Mouse (Mus musculus) kidney, adult 2 months (tissue): ENCODE results near the gene Zfp97. TPM values are rescaled to one million over a fixed set of nuclear protein-coding genes. Genes with fewer than 3 reads are reported as not detected.
"Not testable (repeated sequence)": the region's sequence is repeated elsewhere in the genome, so short reads cannot be mapped to it uniquely, and the experiment has no call there.

Experiments
- DNase-seq: peaks from one replicate; pipeline ENCODE4 v3.0.0; 2021
- H3K27ac ChIP-seq: fragments of 200-500 bp; 2 replicates; pipeline ENCODE4 v1.5.1; 2012; ENCODE audit warnings: low read depth, low read length, control low read depth, inconsistent platforms; ENCODE audit not compliant: insufficient read depth
- H3K27me3 ChIP-seq: fragments of 200-500 bp; replicated peaks from 2 replicates; pipeline ENCODE4 v1.6.1; 2012; ENCODE audit warnings: mild to moderate bottlenecking, moderate library complexity, low read length, inconsistent platforms; ENCODE audit not compliant: control insufficient read depth, insufficient read depth
- H3K36me3 ChIP-seq: fragments of 200-500 bp; 2 replicates; pipeline ENCODE4 v1.6.1; 2012; ENCODE audit warnings: mild to moderate bottlenecking, moderate library complexity, low read length, inconsistent platforms; ENCODE audit not compliant: control insufficient read depth, insufficient read depth
- H3K4me1 ChIP-seq: fragments of 200-500 bp; 2 replicates; pipeline ENCODE4 v1.6.1; 2011; ENCODE audit warnings: low read length; ENCODE audit not compliant: control insufficient read depth, insufficient read depth
- H3K4me3 ChIP-seq: fragments of 200-500 bp; 2 replicates; pipeline ENCODE4 v1.5.1; 2011; ENCODE audit warnings: mild to moderate bottlenecking, low read depth, low read length, control low read depth; ENCODE audit not compliant: insufficient read depth
- CTCF ChIP-seq: fragments of 200-500 bp; conservative IDR thresholded peaks from 2 replicates; pipeline ENCODE4 v1.5.1; 2011; ENCODE audit warnings: low read depth, mild to moderate bottlenecking, control low read depth, low read length, moderate library complexity, mixed read lengths; ENCODE audit not compliant: insufficient read depth, insufficient read length
- POLR2A ChIP-seq: fragments of 200-500 bp; IDR thresholded peaks from one replicate; pipeline ENCODE4 v1.6.1; 2011; ENCODE audit warnings: low read depth, low read length, control low read depth
- WGBS: fragments of 180-500 bp; shearing (Covaris S2); methylation state at CpG from one replicate; pipeline ENCODE4 v1.1.7; 2018; 5-methylcytosine and 5-hydroxymethylcytosine counted together
- polyA plus RNA-seq: library from polyadenylated mRNA; depleted of rRNA; stranded (reverse); fragments of >200 nt; gene quantifications from 2 replicates; pipeline ENCODE4 v1.2.3, GENCODE M21; 2012; rRNA removed

Gene Zfp97
- 0.30 and 0.64 TPM in 2 replicates for polyA plus RNA-seq

DNA sequence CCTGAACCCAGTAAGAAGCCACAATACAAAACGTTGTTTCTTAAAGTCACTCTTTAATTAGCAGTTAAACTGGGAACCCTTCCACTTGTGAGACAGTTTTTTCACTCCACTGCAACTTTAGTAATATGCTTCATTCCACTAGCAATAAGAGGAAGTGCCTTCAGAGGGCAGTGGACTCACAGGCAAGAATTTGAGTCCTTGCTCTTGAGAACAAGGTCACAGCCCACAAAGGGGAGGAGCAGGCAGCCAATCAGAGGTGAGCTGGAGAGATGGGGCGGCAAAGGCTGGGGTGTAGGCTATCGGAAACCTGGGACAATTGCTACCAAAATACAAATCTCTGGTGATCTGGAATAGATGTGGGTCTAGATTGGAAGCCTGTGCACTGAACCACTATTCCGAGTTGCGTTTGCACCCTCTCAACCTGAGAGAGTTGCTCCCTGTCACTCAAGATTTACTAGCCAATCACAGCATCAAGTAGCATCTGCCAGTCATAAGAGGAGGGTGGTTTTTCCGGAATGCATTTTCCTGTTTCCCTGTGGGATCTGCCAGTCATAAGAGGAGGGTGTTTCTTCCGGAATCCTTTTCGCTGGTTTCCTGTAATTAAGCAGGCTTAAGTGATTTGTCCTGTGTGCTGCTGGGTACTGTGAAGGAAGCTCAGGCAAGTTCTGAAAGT, at the start of gene Zfp97:
Gene Zfp97, plus strand, starts transcription at position 586 of the 673 bp plus-strand sequence.
- not testable (repeated sequence) for H3K27me3 ChIP-seq, H3K36me3 ChIP-seq, H3K4me3 ChIP-seq, H3K27ac ChIP-seq, DNase-seq, H3K4me1 ChIP-seq
- WGBS = no CpG with 5 or more reads among the region's 8 CpGs

DNA sequence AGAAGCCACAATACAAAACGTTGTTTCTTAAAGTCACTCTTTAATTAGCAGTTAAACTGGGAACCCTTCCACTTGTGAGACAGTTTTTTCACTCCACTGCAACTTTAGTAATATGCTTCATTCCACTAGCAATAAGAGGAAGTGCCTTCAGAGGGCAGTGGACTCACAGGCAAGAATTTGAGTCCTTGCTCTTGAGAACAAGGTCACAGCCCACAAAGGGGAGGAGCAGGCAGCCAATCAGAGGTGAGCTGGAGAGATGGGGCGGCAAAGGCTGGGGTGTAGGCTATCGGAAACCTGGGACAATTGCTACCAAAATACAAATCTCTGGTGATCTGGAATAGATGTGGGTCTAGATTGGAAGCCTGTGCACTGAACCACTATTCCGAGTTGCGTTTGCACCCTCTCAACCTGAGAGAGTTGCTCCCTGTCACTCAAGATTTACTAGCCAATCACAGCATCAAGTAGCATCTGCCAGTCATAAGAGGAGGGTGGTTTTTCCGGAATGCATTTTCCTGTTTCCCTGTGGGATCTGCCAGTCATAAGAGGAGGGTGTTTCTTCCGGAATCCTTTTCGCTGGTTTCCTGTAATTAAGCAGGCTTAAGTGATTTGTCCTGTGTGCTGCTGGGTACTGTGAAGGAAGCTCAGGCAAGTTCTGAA, 57.7 kb downstream of the Zfp97 start:
- not testable (repeated sequence) for H3K4me1 ChIP-seq, H3K36me3 ChIP-seq, DNase-seq, H3K27me3 ChIP-seq, H3K27ac ChIP-seq, H3K4me3 ChIP-seq
- no CpG with 5 or more reads among the region's 8 CpGs for WGBS

GRCm38 (mm10) chr17:17194761-17195160, 73.5 kb downstream of the Zfp97 start:
- not testable (repeated sequence) for H3K27me3 ChIP-seq, H3K27ac ChIP-seq, H3K4me1 ChIP-seq, DNase-seq, H3K36me3 ChIP-seq, H3K4me3 ChIP-seq

GRCm38 (mm10) chr17:17195178-17195577, 74.0 kb downstream of the Zfp97 start:
- no peak for DNase-seq
- H3K27ac ChIP-seq = no peak overlapping the region
- peaks cover 2% of the 10 kb centered on the region; the same call in 1 of the 2 replicates for H3K36me3 ChIP-seq
- no peaks in the 10 kb centered on the region for H3K27me3 ChIP-seq
- no peak overlapping the region for H3K4me3 ChIP-seq
- TF ChIP-seq CTCF (no peak), POLR2A (no peak)
- H3K4me1 ChIP-seq = no peaks in the 10 kb centered on the region

DNA sequence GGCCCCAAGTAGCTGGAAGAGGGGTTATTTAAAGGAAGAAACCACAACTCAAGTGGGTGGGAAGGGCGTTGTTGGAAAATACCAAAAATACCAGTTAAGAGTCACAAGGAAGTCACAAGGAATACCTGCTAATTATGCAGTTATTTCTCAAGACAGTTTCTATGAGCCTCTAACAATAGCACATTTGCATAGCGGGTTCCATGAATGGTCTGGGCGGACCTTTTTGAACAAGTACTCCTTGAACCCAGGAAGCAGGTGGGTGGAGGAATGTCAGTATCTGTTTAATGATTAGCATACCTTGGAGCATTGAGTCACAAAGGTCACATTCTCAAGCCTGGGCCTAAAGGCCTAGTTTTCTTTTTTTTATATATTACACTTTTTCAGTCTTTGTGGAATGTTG, 74.9 kb downstream of the Zfp97 start:
- DNase-seq, H3K27ac ChIP-seq, H3K36me3 ChIP-seq, H3K4me1 ChIP-seq, H3K27me3 ChIP-seq, H3K4me3 ChIP-seq: not testable (repeated sequence)
- 96% methylated on average over 3 of the region's 3 CpGs for WGBS

Other genes with a start within 250 kb of the Zfp97 start
- 0.20 and 0.41 TPM in 2 replicates for gene Zfp960, start 57.3 kb upstream of the Zfp97 start, polyA plus RNA-seq